ENCODE assay signal across 8 mouse cellular contexts in the genomic region with DNA sequence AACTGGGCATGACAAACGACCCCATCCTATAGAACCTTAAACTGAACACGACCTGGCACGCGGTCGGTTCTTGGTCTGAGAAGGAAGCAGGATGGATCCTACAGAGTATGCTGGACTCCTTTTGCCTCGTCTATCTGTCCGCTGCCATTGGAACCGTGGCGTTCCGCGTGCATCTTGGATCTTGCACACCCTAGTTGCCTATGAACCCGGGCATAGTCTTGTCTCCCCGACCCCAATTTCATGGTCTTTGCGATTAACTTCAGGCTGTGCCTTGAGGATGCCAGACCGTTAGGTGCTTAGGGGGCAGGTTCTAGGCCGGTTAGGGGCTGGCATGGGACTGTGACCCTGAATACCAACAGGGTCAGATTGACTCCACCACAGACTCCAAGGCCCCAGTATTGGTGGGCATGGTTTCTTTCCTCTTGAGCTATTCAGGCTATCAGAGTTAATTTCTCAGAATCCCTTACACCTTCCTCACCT. TPM values are rescaled to one million over a fixed set of nuclear protein-coding genes. Genes with fewer than 3 reads are reported as not detected.
DNase-seq lines count a peak whose midpoint lies in the region; ATAC-seq lines count a peak whose summit lies in the region.

No protein-coding gene starts in this region.

- no peaks in the 10 kb centered on the region for H3K9me3 ChIP-seq in kidney, embryonic 16.5 days (ENCODE audit: low read length)
- no peaks in the 10 kb centered on the region for H3K9me3 ChIP-seq in embryonic facial prominence, embryonic 12.5 days
- no peaks in the 10 kb centered on the region for H3K9me3 ChIP-seq in hindbrain, embryonic 15.5 days
- no peaks in the 10 kb centered on the region for H3K9me3 ChIP-seq in midbrain, embryonic 16.5 days (replicated peaks; ENCODE audit: control insufficient read depth, low read length, poor library complexity, severe bottlenecking)

- H3K4me1 ChIP-seq in kidney, embryonic 16.5 days (ENCODE audit: insufficient read depth, low read length) = peaks cover 50% of the 10 kb centered on the region
- H3K4me1 ChIP-seq in embryonic facial prominence, embryonic 12.5 days = peaks cover 33% of the 10 kb centered on the region
- H3K4me1 ChIP-seq in hindbrain, embryonic 15.5 days (replicated peaks) = peaks cover 42% of the 10 kb centered on the region
- peaks cover 34% of the 10 kb centered on the region for H3K4me1 ChIP-seq in midbrain, embryonic 16.5 days (ENCODE audit: control insufficient read depth, insufficient read depth, low read length)

- no peak for ATAC-seq in kidney, embryonic 16.5 days (ENCODE audit: low FRiP score, low TSS enrichment)
- ATAC-seq in embryonic facial prominence, embryonic 12.5 days (ENCODE audit: insufficient number of reproducible peaks, insufficient read depth, low FRiP score, low TSS enrichment) = no peak
- ATAC-seq in hindbrain, embryonic 15.5 days (ENCODE audit: low FRiP score, low read depth) = no peak; the same call in 1 of the 2 replicates
- ATAC-seq in midbrain, embryonic 16.5 days = peak; percentile 13

- no peaks in the 10 kb centered on the region for H3K27me3 ChIP-seq in kidney, embryonic 16.5 days (ENCODE audit: insufficient read depth, low read length)
- H3K27me3 ChIP-seq in embryonic facial prominence, embryonic 12.5 days = no peaks in the 10 kb centered on the region
- no peaks in the 10 kb centered on the region for H3K27me3 ChIP-seq in hindbrain, embryonic 15.5 days
- no peaks in the 10 kb centered on the region for H3K27me3 ChIP-seq in midbrain, embryonic 16.5 days (ENCODE audit: control insufficient read depth, insufficient read depth, low read depth, low read length)

- no peaks in the 10 kb centered on the region for H3K36me3 ChIP-seq in kidney, embryonic 16.5 days (ENCODE audit: insufficient read depth, low read length)
- no peaks in the 10 kb centered on the region for H3K36me3 ChIP-seq in embryonic facial prominence, embryonic 12.5 days
- H3K36me3 ChIP-seq in hindbrain, embryonic 15.5 days = no peaks in the 10 kb centered on the region
- no peaks in the 10 kb centered on the region for H3K36me3 ChIP-seq in midbrain, embryonic 16.5 days (ENCODE audit: control insufficient read depth, insufficient read depth, low read length)

- 8% methylated on average over 16 of the region's 16 CpGs for WGBS in kidney, embryonic 16.5 days
- WGBS in embryonic facial prominence, embryonic 12.5 days = 8% methylated on average over 16 of the region's 16 CpGs
- 6% methylated on average over 16 of the region's 16 CpGs for WGBS in hindbrain, embryonic 15.5 days
- WGBS in midbrain, embryonic 16.5 days = 7% methylated on average over 16 of the region's 16 CpGs

- peak overlapping the region; percentile 99 for H3K27ac ChIP-seq in kidney, embryonic 16.5 days (ENCODE audit: low read length)
- peak overlapping the region; percentile 98 for H3K27ac ChIP-seq in embryonic facial prominence, embryonic 12.5 days
- peak overlapping the region; percentile 99 for H3K27ac ChIP-seq in hindbrain, embryonic 15.5 days (replicated peaks)
- peak overlapping the region; percentile 99 for H3K27ac ChIP-seq in midbrain, embryonic 16.5 days (ENCODE audit: low read length)

- peak overlapping the region; percentile 93 for H3K4me2 ChIP-seq in kidney, embryonic 16.5 days (replicated peaks; ENCODE audit: low read depth, low read length)
- peak overlapping the region; percentile 89 for H3K4me2 ChIP-seq in embryonic facial prominence, embryonic 12.5 days (replicated peaks)
- peak overlapping the region; percentile 87 for H3K4me2 ChIP-seq in hindbrain, embryonic 15.5 days
- peak overlapping the region; percentile 100 for H3K4me2 ChIP-seq in midbrain, embryonic 16.5 days (ENCODE audit: low read length)

- no peak for DNase-seq in kidney, adult 9 months
- DNase-seq in adrenal gland, adult 8-10 months = no peak
- DNase-seq in spleen, postnatal 4 days (ENCODE audit: low spot score in 2 of 2) = no peak
- DNase-seq in frontal cortex, postnatal 10 days (ENCODE audit: low spot score in 2 of 2) = no peak

- H3K4me3 ChIP-seq in kidney, embryonic 16.5 days (ENCODE audit: low read length) = peak overlapping the region; percentile 79
- H3K4me3 ChIP-seq in embryonic facial prominence, embryonic 12.5 days = peak overlapping the region; percentile 96
- H3K4me3 ChIP-seq in hindbrain, embryonic 15.5 days = peak overlapping the region; percentile 97
- H3K4me3 ChIP-seq in midbrain, embryonic 16.5 days (ENCODE audit: low read depth, low read length) = peak overlapping the region; percentile 77

- peak overlapping the region; percentile 98 for H3K9ac ChIP-seq in kidney, embryonic 16.5 days (replicated peaks; ENCODE audit: low read length)
- peak overlapping the region; percentile 98 for H3K9ac ChIP-seq in embryonic facial prominence, embryonic 12.5 days
- peak overlapping the region; percentile 99 for H3K9ac ChIP-seq in hindbrain, embryonic 15.5 days
- peak overlapping the region; percentile 97 for H3K9ac ChIP-seq in midbrain, embryonic 16.5 days (ENCODE audit: low read depth, low read length)

RNA-seq across cellular contexts. Expression of a gene that starts 0.7 kb away (rescaled TPM):
- 2.5 and 3.6 TPM in 2 replicates for polyA plus RNA-seq in kidney, embryonic 16.5 days (2015; fragmentation: Nextera tagmentation; extraction: Ambion mirVana)
- polyA plus RNA-seq in embryonic facial prominence, embryonic 12.5 days (2016; fragmentation: Nextera tagmentation; extraction: Ambion mirVana) = 5.7 and 7.8 TPM in 2 replicates
- polyA plus RNA-seq in hindbrain, embryonic 15.5 days (2015; fragmentation: Nextera tagmentation; extraction: Ambion mirVana) = 5.2 and 6.3 TPM in 2 replicates
- polyA plus RNA-seq in midbrain, embryonic 16.5 days (2015; fragmentation: Nextera tagmentation; extraction: Ambion mirVana) = 5.2 and 5.5 TPM in 2 replicates
- total RNA-seq in adrenal gland, adult 8-10 months (2022) = 10 to 100 TPM; 38.6 to 50.0 (median 46.5) TPM

RNA-seq across cellular contexts. Expression of a gene that starts 7.1 kb away (rescaled TPM):
- 0.53 and 0.71 TPM in 2 replicates for polyA plus RNA-seq in kidney, embryonic 16.5 days (2015; fragmentation: Nextera tagmentation; extraction: Ambion mirVana)
- polyA plus RNA-seq in embryonic facial prominence, embryonic 12.5 days (2016; fragmentation: Nextera tagmentation; extraction: Ambion mirVana) = not detected in 2 replicates
- polyA plus RNA-seq in hindbrain, embryonic 15.5 days (2015; fragmentation: Nextera tagmentation; extraction: Ambion mirVana) = not detected in 2 replicates
- polyA plus RNA-seq in midbrain, embryonic 16.5 days (2015; fragmentation: Nextera tagmentation; extraction: Ambion mirVana) = not detected in 2 replicates
- not detected for total RNA-seq in adrenal gland, adult 8-10 months (2022)

RNA-seq across cellular contexts. Expression of a gene that starts 55.3 kb away (rescaled TPM):
- polyA plus RNA-seq in kidney, embryonic 16.5 days (2015; fragmentation: Nextera tagmentation; extraction: Ambion mirVana) = 25.9 and 27.1 TPM in 2 replicates
- 25.2 and 26.9 TPM in 2 replicates for polyA plus RNA-seq in embryonic facial prominence, embryonic 12.5 days (2016; fragmentation: Nextera tagmentation; extraction: Ambion mirVana)
- 9.7 and 12.3 TPM in 2 replicates for polyA plus RNA-seq in hindbrain, embryonic 15.5 days (2015; fragmentation: Nextera tagmentation; extraction: Ambion mirVana)
- 9.1 and 9.6 TPM in 2 replicates for polyA plus RNA-seq in midbrain, embryonic 16.5 days (2015; fragmentation: Nextera tagmentation; extraction: Ambion mirVana)
- 10 to 100 TPM; 22.4 to 38.9 (median 31.0) TPM for total RNA-seq in adrenal gland, adult 8-10 months (2022)
